Mouse (Mus musculus): ENCODE measurements around the gene Nme9.

Gene Nme9

DNA sequence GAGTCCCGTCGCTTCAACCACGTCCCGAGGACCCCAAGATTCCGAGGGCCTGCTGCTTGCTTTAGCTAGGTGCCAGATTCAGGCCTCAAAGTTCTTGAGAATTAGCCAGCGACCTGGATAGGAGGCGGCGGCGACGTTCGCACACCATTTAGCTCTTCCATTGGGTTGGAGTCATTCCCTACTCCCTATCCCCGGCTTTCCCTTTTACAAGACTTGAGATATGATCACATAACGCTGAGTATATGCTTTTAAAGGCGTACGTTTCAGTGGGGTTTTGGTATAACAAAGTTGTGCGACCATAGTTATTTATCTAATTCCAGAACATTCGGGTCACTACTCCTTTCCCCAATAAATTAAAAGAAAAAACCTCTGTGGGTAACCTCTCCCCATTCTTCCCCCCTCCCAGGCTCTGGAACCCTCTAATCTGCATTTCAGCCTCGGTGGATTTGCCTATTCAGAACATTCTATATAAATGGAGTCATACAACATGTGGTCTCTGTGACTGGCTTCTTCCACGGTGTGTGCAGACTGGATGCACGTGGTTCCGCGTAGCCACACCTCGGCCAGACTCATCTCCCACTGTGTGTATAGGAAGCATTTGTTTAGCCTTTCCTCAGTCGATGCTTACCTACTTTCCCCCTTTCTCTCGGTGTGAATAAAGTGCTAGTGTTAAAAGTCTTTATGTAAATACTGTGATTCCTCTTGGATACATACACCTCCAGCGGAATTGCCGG lies 14.1 kb upstream of the Nme9 start, which contains the start of gene Mras:
Gene Mras (minus strand): TSS at position 351 of the 734 bp plus-strand sequence.
- no peak for DNase-seq

DNA sequence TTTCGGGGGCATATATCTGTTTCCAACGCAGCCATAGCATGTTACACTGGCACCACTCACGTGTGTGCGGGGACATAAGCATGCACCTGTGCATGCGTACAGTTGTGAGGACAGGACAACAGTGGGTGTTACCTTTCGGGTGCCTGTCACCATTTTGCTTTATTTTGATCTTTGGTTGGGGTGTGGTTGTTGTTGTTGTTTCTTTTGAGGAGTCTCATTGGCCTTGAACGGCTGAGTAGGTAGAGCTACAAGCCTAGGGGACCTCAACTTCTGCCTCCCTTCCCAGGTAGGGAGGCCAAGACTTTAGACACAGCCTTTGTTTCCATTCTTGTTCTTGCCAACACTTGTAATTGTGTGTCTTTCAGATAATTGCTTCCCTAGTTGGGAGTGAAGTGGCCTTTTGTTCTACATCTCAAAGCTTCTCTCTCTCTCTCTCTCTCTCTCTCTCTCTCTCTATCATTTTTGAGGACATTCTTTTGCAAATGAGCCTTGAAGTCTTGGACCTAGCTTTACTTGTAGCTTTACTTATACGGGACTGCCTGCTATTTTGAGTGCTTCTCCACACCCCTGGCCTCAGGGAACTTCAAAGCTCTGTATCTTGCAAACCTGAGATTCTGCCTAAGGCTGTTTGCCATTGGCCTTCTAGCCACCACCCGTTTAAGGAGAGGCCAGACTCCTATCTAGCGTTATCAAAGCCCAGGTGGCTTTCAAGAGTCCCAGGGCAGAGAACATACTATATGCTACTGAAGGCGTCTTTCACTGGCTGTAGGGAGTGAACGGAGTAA lies 13.3 kb upstream of the Nme9 start:
- no peak for DNase-seq

DNA sequence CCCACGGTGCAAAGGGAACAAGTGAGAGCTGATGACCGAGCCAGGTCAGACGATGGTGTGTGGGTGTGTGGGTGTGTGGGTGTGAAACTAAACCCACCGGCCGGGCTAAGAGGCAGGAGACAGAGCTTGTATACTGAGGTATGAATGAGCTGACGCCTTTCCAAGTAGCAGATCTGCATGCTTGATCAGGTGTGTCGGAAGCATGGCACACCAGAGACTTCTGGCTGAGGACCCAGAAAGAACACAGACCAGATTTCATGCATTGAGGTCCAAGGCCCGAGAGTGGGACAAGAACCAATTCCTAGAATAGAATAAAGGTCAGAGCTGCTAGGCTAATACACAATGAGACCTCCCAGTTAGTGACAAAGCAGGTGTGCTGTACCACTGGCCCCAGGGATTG lies 12.2 kb upstream of the Nme9 start:
- DNase-seq = no peak

DNA sequence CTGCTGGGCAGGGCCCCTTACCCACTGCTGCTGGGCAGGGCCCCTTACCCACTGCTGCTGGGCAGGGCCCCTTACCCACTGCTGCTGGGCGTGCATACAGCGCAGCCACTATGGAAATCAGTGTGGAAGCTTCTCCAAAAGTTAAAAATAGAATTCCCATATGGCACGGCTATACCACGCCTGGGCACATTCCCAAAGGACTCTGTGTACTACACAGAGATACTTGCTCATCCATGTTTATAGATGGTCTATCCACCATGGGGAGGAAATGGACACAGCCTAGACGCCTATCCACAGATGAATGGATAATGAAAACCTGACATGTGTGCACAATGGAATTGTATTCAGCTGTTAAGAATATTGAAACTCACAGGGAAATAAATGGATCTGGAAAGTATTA lies 10.3 kb upstream of the Nme9 start:
- no peak for DNase-seq

DNA sequence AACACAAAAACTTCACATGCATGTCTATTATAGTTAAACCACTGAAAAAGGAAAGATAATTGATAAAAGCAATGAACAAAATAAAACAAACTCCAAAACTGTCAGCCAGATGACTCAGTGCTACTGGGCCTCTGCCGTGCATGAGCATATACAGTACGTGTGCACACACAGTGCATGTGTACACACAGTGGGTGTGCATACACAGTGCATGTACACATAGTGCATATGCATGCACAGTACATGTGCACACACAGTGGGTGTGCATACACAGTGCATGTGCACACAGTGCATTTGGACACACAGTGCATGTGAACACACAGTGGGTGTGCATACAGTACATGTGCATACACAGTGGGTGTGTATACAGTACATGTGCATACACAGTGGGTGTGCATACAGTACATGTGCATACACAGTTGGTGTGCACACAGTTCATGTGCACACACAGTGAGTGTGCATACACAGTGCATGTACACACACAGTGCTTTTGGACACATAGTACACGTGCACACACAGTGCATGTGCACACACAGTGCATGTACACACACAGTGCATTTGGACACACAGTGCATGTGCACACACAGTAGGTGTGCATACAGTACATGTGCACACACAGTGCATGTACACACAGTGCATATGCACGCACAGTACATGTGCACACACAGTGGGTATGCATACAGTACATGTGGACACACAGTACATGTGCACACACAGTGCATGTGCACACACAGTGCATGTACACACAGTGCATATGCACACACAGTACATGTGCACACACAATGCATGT lies 9.4 kb upstream of the Nme9 start:
- no peak for DNase-seq

DNA sequence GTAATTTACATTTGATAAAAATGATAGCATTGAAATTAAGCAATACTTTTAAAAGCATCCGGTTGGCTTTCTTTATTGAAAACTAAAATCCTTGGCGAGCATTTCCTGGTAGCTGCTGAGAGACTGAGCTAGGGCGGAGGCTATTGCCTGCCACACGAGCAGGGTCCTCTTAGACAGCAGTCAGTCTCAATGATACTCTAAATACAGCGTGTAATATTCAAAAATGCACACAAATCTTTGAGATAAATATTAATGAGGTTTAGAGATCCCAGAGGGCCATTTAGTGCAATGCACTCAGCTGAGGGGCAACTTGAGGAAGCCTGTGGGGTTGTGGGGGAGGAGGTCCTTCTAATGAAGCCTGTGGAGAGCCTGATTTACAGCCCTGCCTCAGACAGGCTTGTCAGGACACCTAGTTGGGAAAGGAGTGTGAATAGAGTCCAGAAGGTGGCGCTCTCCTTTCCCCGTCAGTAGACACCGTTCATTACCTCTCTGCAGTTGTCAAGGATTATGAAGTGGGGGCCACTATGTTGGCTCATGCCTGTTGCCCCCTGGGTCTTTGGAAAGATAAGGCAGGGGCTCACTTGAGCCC lies 6.6 kb upstream of the Nme9 start:
- DNase-seq = no peak

DNA sequence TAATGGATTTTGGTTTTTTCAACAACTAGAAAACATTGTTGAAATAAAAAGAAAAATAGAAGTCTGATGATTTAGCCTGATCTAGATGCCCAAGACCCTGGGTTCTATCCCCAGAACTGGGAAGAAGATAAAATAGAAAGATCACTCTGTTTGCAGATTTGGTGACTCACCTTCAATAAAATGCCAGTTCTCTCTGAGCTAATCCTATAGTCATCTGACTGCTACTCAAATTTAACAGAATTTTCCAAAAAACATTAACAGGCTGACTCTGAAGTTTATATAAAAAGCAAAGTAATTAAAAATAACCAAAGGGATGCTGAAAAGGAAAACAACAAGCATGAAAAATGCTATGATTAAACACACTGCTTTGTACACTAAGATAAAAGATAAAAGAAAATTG lies 5.0 kb upstream of the Nme9 start:
- no peak for DNase-seq

DNA sequence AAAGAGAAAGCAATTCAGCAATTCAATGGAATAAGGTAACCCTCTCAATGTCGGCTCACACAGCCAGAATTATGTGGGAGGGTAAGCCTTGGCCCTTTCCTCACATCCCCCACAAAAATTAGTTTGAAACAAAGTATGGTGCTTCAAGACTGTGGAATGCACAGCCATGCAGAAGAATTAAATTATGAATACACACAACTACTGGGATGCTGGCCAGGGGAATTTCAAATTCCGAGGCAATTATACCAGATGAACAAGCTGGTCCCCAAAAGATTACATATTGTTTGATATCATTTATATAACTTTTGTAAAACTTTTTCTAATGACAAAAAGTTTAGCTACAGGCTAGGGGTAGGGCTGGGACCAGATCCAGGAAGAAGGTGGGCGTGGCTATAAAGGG lies 4.0 kb upstream of the Nme9 start:
- no peak for DNase-seq

DNA sequence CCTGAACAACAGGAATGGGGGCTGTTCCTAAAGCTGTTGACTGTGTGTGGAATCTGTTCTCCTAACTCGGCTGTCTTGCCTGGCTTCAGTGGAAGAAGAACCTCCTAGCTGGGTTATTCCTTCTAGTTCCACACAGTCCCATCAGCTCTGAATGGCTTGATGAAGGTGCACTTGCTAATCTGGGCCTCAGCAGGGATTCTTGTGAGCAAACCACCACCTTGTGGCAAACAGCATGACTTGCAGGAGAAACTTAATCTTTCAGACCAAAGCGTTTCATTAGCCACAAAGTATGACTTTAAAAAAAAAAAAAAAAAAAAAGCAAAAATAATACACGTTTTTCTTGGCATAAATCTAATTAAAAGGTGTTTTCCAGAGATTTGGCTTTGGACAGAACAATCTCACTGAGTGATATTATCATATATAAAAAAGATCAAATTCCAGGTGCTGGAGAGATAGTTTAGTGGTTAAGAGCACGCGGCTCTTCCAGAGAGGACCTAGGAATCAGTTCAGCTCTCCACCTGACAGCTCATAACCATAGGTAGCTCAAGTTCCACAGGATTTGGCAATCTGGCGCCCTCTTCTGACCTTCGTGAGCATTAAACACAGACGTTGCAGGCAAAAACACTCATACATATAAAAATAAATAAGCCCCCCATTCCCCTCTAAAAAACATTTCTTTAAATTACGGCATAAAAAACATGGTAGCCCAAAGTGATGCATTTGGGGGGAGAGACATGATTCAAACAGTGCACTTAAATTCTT lies 1.2 kb upstream of the Nme9 start:
- no peak for DNase-seq

DNA sequence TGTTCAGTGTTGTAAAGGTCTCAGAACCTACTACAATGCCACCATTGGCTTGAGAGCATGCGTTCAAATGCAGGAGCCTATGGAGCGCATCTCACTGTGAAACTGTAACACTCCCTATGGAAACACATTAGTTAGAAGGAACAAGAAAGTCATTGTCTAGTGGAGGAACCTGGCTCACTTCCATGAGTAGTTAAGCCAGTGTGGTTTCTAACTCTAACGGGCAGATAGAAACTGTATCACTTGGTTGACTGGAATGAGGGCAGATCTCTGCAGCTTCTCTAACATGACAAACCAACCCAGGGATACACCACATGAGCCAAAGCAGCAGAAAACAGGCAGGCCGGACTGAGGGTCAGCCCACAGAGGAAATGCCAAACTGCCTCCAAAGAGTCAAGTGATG lies 2.9 kb downstream of the Nme9 start:
- no peak for DNase-seq

DNA sequence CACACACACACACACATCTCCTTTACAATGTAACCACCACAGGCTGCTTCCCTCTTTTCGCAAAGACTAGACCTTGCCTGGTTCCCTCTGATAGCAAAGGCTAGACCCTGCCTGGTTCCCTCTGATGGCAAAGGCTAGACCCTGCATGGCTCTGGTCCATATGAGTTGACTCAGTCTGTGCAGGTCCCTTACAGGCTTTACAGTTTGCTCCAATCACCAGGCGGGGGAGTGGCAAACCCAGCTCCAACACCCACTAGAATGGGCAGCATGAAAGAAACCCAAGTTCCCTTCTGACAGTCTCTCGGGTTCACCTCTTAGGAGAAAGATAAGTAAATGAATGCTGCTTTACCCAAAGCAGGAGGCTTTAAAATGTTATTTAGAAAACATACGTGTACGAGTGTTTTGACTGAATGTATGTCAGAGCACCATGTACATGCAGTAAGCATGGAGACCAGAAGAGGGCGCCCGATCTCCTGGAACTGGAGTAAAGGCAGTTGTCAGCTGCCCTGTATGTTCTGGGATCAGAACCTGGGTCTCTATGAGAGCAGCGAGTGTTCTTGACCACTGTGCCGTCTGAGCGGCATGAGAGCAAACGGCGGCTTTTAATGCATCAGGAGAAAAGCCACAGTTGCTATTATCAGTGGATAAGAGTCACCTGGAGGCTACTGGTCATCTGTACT lies 7.4 kb downstream of the Nme9 start:
- DNase-seq = no peak

DNA sequence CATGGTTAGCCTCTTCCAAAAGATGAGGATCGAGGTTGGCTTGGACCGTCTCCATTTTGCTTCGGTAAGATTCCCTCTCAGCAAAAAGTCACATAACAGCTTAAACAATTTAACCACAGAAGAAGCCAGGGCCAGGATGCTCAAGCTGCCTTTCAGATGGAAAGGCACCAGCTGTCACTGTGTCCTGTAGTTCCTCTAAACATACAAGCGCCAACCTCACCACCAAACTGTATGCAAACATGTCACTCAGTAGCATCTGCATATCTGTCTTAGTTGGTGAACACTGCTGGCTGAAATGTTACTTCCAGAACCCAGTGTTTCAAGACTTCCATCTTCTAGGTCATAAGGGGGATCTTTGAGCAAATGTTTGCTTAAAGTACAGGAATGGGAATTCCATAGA lies 8.5 kb downstream of the Nme9 start:
- no peak for DNase-seq

DNA sequence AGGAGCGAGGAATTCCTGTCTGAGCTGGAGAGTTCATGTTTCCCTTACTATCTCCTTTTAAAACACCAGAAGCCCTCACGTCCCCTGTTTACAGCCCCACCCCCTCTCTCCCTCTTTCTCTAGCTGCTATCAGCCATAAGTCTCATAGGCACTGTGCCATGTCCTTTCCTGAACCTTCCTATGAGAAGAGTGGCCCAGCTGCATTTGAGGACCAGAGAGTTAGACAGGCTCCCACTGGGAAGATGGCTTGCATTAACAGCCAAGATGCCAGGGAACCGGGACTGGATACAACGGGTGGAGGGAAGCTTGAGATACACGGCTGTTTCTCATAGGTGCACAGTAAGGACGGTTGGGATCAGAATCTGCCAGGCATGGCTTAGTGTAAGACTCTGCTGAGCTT lies 13.6 kb downstream of the Nme9 start:
- no peak for DNase-seq

DNA sequence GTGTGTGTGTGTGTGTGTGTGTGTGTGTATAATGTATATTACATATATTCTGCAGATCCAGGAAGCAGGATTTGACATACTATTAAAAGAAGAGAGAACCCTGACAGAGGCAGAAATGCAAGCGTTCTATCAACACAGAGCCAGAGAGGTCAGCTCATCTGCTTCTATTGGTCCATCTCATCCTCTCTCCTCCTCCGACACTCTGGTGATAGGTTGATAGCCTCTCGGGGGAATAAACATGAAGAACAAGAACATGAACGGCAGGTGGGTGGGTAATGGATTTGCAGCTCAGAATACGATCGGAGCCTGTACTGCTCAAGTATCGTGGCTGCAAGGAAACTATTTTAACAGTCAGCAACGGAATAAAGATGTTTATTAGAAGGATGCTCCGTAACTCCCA lies 17.3 kb downstream of the Nme9 start:
- no peak for DNase-seq

DNA sequence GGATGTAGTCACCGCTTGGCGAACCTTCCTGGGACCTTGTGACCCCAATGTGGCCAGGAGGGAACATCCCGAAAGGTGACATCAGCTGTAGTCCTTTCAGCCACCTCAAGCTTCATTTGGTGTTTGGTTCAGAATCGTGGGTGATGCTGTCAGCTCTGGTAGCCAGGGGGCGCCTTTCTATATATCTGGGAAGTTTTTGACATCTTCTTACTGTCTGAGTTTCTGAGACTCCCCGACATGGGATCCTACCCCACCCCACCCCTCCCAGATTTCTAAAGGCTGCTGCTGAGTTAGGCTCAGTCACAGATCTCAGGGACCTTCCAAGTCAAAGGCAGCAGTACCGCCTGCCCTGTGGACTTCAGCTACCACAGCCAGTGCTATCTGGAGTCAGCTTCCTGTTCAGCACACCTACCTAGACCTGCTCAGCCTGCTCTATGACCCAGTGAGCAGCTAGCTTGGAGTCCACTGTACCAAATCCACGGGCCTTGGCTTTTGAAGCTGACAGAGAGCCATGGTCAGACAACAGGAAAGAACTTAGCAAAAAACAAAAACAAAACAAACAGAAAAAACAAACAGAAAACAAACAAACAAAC lies 18.5 kb downstream of the Nme9 start:
- peak; percentile 11 for DNase-seq

DNA sequence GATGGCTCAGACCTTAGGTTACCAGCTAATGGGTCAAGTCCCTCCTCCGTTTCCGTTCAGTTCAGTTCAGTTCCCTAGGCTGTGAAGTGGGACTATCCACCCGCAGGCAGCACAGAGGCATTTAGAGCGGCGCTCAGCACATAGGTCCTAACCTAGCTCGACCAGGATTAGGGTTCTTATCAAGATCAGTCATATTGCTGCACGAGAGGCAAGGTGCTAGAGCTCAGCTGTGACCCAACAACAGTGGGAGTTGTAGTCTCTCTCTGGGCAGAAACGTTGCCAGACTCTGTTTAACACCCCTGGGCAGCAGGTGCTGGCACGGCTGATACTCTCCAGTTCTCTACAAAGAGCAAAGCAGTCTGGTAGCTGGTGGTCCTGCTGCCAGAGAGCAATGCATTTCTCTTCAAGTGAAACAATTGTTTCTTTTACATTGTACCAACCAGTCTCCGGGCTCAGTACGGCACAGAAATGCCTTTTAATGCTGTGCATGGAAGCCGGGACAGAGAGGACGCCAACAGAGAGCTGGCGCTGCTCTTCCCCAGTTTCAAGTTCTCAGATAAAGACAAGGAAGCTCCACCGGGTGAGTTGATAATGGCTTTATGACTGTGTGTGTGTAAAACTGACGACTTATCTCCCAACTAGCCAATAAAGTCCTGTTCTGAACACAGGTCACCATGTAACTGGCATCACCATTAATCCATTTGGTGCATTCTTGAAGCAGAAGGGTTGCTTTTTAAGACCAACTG lies 19.2 kb downstream of the Nme9 start:
- DNase-seq = no peak

DNA sequence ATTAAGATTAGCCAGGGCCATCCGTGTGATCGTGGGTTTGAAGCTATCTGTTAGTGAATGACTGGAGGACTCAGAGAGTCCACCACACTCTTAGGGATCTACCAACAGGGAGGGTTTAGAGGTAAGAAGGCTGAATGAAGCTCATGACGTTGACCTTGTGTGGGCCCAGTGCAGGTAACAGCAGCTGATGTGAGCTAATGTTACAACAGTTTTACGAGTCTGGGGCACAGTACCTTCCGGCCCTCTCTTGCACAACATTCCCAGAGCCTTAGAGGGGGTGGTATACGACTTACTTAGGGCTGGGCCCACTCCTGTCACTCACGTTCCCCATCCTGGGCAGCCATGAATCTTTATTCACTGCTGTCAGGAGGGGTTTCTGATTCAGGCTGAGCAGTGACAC lies 20.1 kb downstream of the Nme9 start:
- no peak for DNase-seq

DNA sequence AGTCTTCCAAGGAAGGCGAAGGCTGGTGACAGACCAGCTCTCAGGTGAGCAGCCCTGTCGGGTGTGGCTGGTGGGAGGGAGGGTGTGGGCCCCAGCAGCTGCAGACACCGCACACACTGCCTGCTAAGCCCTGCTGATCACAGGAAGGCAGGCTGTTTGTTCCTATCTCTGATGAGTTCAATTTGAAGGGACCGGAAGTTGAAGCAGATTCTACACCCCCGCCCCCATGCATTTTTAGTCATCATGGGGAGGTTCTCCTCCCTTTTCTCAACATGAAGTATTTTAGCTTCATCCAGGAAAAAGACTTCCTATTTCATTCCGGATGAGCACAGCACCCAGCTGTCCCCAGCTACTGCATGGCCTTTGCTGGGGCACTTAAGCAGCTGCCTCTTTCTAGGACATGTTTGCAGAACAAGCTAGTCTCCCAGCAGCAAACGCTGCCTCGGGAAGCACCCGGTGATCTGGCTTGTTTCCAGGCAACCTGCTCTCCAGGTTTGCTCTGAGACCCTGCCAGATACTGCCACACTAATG lies 28.0 kb downstream of the Nme9 start:
- no peak for DNase-seq

DNA sequence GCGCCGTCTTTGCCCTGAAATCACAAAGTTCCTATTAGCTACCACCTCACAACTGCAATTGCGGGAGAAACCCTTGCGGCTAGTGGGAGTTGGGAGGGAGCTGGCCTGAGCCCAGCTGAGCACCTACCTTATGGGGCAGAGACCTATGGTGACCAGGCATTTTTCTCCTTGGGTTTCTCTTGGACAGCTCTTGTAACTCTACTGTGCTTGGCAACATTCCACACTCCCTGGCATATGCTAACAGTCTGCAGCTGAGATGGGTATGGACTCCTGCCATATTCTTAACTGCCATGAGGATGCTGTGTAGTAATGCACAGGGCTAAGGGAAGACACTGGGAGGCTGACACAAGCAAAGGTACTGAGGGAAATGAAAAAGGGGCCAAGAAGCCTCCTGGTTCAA lies 29.5 kb downstream of the Nme9 start:
- DNase-seq = no peak

DNA sequence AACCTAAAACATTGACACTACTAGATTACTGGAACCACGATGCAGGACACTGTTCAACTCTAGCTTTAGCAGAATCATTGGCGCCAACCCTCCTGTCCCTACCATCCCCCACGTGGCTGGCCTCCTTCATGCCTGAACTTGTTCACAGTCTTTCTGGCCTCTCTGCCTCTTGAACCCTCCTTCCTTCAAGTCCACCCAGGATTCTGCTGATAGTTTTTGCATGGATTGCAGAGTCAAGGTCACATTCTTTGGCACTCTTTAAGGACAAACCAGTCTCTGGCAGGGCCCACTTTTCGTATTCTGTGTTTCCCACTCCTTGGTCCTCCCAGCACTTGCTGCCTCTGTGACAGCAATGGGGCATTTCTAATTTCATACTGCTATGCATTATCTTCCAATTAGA lies 31.9 kb downstream of the Nme9 start:
- DNase-seq = no peak

DNA sequence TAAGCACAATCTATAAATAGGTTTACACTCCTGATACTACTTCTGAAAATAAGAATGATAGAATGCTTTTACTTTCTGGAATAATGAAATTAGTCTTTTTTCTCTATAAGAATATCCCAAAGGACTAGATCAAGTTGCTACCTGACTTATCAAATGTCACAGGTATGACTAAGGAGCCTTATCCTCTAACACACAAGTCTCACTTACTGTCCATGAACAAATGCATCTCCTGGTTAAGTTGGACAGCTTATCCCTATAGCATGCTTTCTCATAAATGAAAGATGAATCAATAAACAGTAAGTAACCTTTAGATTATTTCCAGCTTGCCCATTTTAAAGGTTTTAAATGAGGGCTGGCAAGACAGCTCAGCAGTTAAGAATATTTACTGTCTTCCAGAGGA lies 33.4 kb downstream of the Nme9 start:
- no peak for DNase-seq

Data from kidney, adult 11 months (tissue).